Mouse (Mus musculus) midbrain, embryonic 14.5 days (tissue): ENCODE data around the gene Ccnf. TPM values are rescaled to one million over a fixed set of nuclear protein-coding genes. Genes with fewer than 3 reads are reported as not detected.

ENCODE experiments used
- ATAC-seq: fragments of 200-750 bp; cut with Nextera tagmentation; 2 replicates; pipeline ENCODE4 v1.8.0; 2017; ENCODE audit warnings: moderate number of reproducible peaks, moderate library complexity; ENCODE audit not compliant: low FRiP score, low TSS enrichment
- DNase-seq: peaks from one replicate; pipeline ENCODE4 v3.0.0-alpha.2; 2015
- H3K27ac ChIP-seq: fragments of 300-500 bp; sonication (generic); replicated peaks from 2 replicates; pipeline ENCODE4 v1.5.1; 2014; ENCODE audit warnings: mild to moderate bottlenecking, low read depth, low read length, moderate library complexity
- H3K27me3 ChIP-seq: fragments of 300-500 bp; sonication (generic); 2 replicates; pipeline ENCODE4 v1.6.1; 2014; ENCODE audit warnings: low read length, control low read depth, mixed read lengths; ENCODE audit not compliant: control insufficient read depth, insufficient read depth
- H3K36me3 ChIP-seq: fragments of 300-500 bp; sonication (generic); 2 replicates; pipeline ENCODE4 v1.6.1; 2014; ENCODE audit warnings: low read length, control low read depth; ENCODE audit not compliant: control insufficient read depth, insufficient read depth
- H3K4me1 ChIP-seq: fragments of 300-500 bp; sonication (generic); 2 replicates; pipeline ENCODE4 v1.6.1; 2014; ENCODE audit warnings: mild to moderate bottlenecking, antibody characterized with exemption, low read length, control low read depth; ENCODE audit not compliant: control insufficient read depth, insufficient read depth
- H3K4me2 ChIP-seq: fragments of 300-500 bp; sonication (generic); 2 replicates; pipeline ENCODE4 v1.6.1; 2014; ENCODE audit warnings: mild to moderate bottlenecking, low read length, moderate library complexity
- H3K4me3 ChIP-seq: fragments of 300-500 bp; sonication (generic); replicated peaks from 2 replicates; pipeline ENCODE4 v1.5.1; 2014; ENCODE audit warnings: low read depth, low read length
- H3K9ac ChIP-seq: fragments of 300-500 bp; sonication (generic); replicated peaks from 2 replicates; pipeline ENCODE4 v1.6.1; 2014; ENCODE audit warnings: mild to moderate bottlenecking, low read length, moderate library complexity
- H3K9me3 ChIP-seq: fragments of 300-500 bp; sonication (generic); 2 replicates; pipeline ENCODE4 v1.6.1; 2016; ENCODE audit warnings: low read length, control low read depth, mixed read lengths; ENCODE audit not compliant: control insufficient read depth
- WGBS: fragments of 180-500 bp; shearing (Covaris S2); extraction: QIAGEN DNeasy Blood & Tissue Kit; methylation state at CpG from one replicate; pipeline ENCODE4 v1.1.7; 2014; 5-methylcytosine and 5-hydroxymethylcytosine counted together
- polyA plus RNA-seq: library from polyadenylated mRNA; unstranded; fragments of >200 nt; fragmentation: Nextera tagmentation; extraction: Ambion mirVana; gene quantifications from 2 replicates; pipeline ENCODE4 v1.2.1, GENCODE M21; 2014

Gene Ccnf
- polyA plus RNA-seq, 1 experiment from 2014 or later: 16.6 TPM

- no peak overlapping the region for H3K4me2 ChIP-seq
- no peak for ATAC-seq
- no peak overlapping the region for H3K9ac ChIP-seq
- H3K4me3 ChIP-seq: no peak overlapping the region
- peaks cover 12% of the 10 kb centered on the region for H3K4me1 ChIP-seq
- H3K27me3 ChIP-seq: no peaks in the 10 kb centered on the region
- 57% methylated on average over 4 of the region's 4 CpGs for WGBS
- H3K9me3 ChIP-seq: no peaks in the 10 kb centered on the region
- DNase-seq: no peak
- H3K36me3 ChIP-seq: peaks cover 33% of the 10 kb centered on the region
- H3K27ac ChIP-seq: no peak overlapping the region
Observed at GRCm38 (mm10) chr17:24216836-24217235, 34.4 kb downstream of the Ccnf start.

- Histone ChIP-seq H3K36me3 (peaks cover 29% of the 10 kb centered on the region), H3K4me3 (no peak overlapping the region), H3K27ac (no peak overlapping the region), H3K4me1 (peaks cover 36% of the 10 kb centered on the region), H3K9ac (no peak overlapping the region), H3K9me3 (no peaks in the 10 kb centered on the region), H3K4me2 (no peak overlapping the region), H3K27me3 (peaks cover 3% of the 10 kb centered on the region; the same call in 1 of the 2 replicates)
- DNase-seq (no peak), ATAC-seq (no peak)
- WGBS: 82% methylated on average over 6 of the region's 6 CpGs
Observed at GRCm38 (mm10) chr17:24213186-24213585, 38.1 kb downstream of the Ccnf start.

- no peaks in the 10 kb centered on the region for H3K9me3 ChIP-seq
- ATAC-seq (no peak), DNase-seq (no peak)
- peaks cover 10% of the 10 kb centered on the region; the same call in 1 of the 2 replicates for H3K27me3 ChIP-seq
- peak overlapping the region; percentile 78 for H3K27ac ChIP-seq
- peak overlapping the region; percentile 81; the same call in 1 of the 2 replicates for H3K9ac ChIP-seq
- peaks cover 23% of the 10 kb centered on the region for H3K36me3 ChIP-seq
- H3K4me2 ChIP-seq: peak overlapping the region; percentile 96
- peaks cover 43% of the 10 kb centered on the region for H3K4me1 ChIP-seq
- peak overlapping the region; percentile 53 for H3K4me3 ChIP-seq
- 25% methylated on average over 5 of the region's 5 CpGs for WGBS
Observed at GRCm38 (mm10) chr17:24212441-24213018, 38.8 kb downstream of the Ccnf start.

DNA sequence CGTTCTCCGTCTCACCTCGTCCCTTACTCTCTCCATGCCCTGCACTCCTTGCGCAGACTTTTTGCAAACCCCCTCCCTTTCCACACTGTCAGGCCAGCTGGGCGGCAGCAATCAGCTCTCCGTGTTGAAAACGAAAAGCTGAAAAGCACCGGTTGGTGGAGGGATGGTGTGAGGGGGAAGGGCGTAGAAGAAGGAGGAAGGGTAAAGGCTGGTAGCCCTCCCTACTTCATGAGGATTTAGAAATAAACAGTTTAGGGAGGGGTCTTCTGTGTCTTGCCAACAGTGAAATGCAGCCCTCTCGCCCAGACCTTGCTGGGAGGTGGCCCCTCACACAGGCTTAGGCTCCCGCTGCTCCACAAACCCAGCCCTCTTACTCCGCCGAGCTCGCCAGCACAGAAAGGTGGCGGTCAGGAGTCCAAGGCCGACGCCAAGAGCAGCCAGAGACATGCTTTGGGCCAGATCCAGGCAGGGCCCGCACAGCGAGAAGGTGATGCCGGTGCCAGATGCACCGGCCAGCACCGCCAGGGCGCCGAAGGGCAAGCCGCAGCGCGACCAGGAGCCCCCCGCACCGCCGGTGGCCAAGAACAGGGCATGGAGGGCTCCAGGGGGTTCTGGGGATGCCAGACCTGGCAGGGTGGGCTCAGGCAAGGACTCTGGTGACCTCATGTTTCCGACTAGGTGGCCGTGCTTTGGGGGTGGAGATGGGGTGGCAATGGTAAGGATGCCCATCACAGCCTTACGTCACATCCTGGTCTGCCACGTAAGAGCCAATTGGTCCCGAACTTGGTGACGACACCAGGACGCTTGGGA is 39.4 kb downstream of the Ccnf start:
- H3K4me3 ChIP-seq: peak overlapping the region; percentile 53
- DNase-seq (peak; percentile 91), ATAC-seq (peak; percentile 56)
- peak overlapping the region; percentile 78 for H3K27ac ChIP-seq
- no peaks in the 10 kb centered on the region for H3K9me3 ChIP-seq
- H3K36me3 ChIP-seq: peaks cover 17% of the 10 kb centered on the region
- peaks cover 49% of the 10 kb centered on the region for H3K4me1 ChIP-seq
- 1% methylated on average over 37 of the region's 37 CpGs for WGBS
- peaks cover 15% of the 10 kb centered on the region; the same call in 1 of the 2 replicates for H3K27me3 ChIP-seq
- peak overlapping the region; percentile 81 for H3K9ac ChIP-seq
- peak overlapping the region; percentile 96 for H3K4me2 ChIP-seq

GRCm38 (mm10) chr17:24210591-24210990 is 40.7 kb downstream of the Ccnf start:
- DNase-seq: no peak
- no peak overlapping the region for H3K4me3 ChIP-seq

GRCm38 (mm10) chr17:24209916-24210240 is 41.4 kb downstream of the Ccnf start:
- 59% methylated on average over 3 of the region's 3 CpGs for WGBS
- Histone ChIP-seq H3K4me1 (peaks cover 63% of the 10 kb centered on the region), H3K4me3 (no peak overlapping the region), H3K9me3 (no peaks in the 10 kb centered on the region), H3K27me3 (peaks cover 15% of the 10 kb centered on the region; the same call in 1 of the 2 replicates), H3K27ac (no peak overlapping the region; the same call in 1 of the 2 replicates), H3K4me2 (peak overlapping the region; percentile 94), H3K36me3 (no peaks in the 10 kb centered on the region), H3K9ac (no peak overlapping the region)
- ATAC-seq (no peak), DNase-seq (no peak)

More at GRCm38 (mm10) chr17:24210591-24210990, 40.7 kb downstream of the Ccnf start:
- H3K4me2 ChIP-seq: peak overlapping the region; percentile 96; the same call in 1 of the 2 replicates
- peaks cover 62% of the 10 kb centered on the region for H3K4me1 ChIP-seq
- peaks cover 15% of the 10 kb centered on the region; the same call in 1 of the 2 replicates for H3K27me3 ChIP-seq
- WGBS: 80% methylated on average over 3 of the region's 3 CpGs
- no peak for ATAC-seq
- peaks cover 6% of the 10 kb centered on the region for H3K36me3 ChIP-seq
- 0 out of 2 replicates have a peak overlapping the region, but pooled peaks have one; percentile 20 for H3K27ac ChIP-seq
- no peaks in the 10 kb centered on the region for H3K9me3 ChIP-seq
- no peak overlapping the region for H3K9ac ChIP-seq

DNA sequence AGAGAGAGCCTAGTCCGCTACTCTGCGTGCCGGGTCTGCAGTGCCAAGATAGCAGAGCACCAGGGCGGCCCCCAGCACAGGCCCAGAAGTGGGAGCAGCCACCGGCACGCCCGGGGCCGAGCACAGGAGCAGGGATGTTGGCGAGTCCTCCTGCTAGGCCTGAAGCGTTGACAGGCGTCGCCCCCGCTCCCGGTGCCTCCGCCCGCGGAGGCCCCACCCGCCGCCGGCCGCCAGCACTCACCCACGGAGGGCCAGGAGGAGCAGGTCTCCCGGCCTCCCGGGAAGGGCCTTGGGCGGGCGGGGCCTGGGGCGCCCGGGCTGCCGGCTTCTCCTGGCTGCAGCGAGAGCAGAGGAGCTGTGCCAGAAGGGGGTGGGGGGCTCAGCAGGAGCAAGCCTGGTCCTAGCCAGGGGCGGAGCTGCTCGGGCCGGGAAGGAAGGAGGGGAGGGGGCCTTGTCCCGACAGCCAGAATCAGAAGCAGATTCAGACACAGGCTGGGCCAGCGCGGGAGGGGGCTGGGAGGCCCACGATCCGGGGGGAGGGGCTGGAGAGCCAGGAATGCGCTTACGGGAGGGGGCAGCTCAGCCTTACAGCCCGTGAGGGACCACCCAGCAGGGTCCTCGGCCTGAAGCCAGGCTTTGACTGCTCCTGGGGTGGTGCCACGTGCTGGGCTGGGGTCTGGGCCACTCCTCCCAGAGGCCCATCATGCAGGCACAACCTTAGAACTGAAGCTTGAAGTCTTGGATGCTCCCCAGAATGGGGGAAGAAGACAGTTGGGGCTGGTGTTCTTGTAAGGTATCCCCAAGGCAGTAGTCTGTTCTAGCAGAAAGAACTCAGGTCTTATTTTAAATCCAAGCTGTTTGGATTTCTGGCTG is 42.0 kb downstream of the Ccnf start, which contains the start of gene Ntn3:
Ntn3 (minus strand) TSS at position 489 of the 873 bp plus-strand sequence.
- DNase-seq: peak; percentile 79
- Histone ChIP-seq H3K4me1 (peaks cover 69% of the 10 kb centered on the region), H3K27ac (peak within 1 kb of the TSS; percentile 74), H3K9ac (peak within 1 kb of the TSS; percentile 75), H3K27me3 (peaks cover 15% of the 10 kb centered on the region; the same call in 1 of the 2 replicates), H3K9me3 (no peaks in the 10 kb centered on the region), H3K4me2 (peak within 1 kb of the TSS; percentile 94), H3K36me3 (no peaks in the 10 kb centered on the region), H3K4me3 (peak within 1 kb of the TSS; percentile 44)
- ATAC-seq: peak; percentile 38
- WGBS: 1% methylated on average over 43 of the region's 43 CpGs

DNA sequence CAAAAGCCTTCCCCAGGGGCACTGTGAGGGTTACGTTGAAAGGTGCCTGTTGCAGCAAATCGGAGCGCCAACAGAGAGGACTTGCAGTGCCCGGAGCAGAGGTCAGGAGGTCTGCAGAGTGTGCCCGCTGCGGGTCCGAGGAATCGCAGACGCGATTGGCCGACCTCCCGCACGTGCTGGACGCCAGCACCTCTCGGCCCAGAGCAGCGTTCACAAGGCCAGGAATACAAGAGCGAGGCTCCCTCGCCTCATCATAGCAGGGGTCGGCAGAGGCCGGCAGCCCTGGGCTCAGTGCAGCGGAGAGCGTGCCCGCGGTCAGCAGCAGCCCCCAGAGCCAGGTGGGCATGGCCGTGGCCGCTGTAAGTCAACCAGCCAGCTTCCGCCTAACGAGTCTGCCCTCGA is 42.6 kb downstream of the Ccnf start:
- peak overlapping the region; percentile 44 for H3K4me3 ChIP-seq
- H3K27ac ChIP-seq: peak overlapping the region; percentile 74
- H3K4me1 ChIP-seq: peaks cover 76% of the 10 kb centered on the region
- 1% methylated on average over 29 of the region's 29 CpGs for WGBS
- no peak for ATAC-seq
- no peaks in the 10 kb centered on the region for H3K9me3 ChIP-seq
- peaks cover 15% of the 10 kb centered on the region; the same call in 1 of the 2 replicates for H3K27me3 ChIP-seq
- peak; percentile 50 for DNase-seq
- H3K4me2 ChIP-seq: peak overlapping the region; percentile 94
- no peaks in the 10 kb centered on the region for H3K36me3 ChIP-seq
- H3K9ac ChIP-seq: peak overlapping the region; percentile 75
